Mouse (Mus musculus) MEL (cell line): ENCODE measurements around the gene Qrsl1.

ENCODE experiments used
- CTCF ChIP-seq, 3 experiments: IDR thresholded peaks in 2 of 3; conservative IDR thresholded peaks in 1 of 3; 2 replicates each; pipeline ENCODE4 v1.5.1; 2011 to 2012; ENCODE audit warnings: low read length in 3 of 3, low read depth in 2 of 3, mild to moderate bottlenecking in 2 of 3, improper control_type of control experiment in 1 of 3, inconsistent platforms in 1 of 3, mixed read lengths in 1 of 3, moderate library complexity in 1 of 3; ENCODE audit not compliant: control insufficient read depth in 1 of 3, insufficient read depth in 1 of 3, poor library complexity in 1 of 3, severe bottlenecking in 1 of 3
- ELF1 ChIP-seq: IDR thresholded peaks from 2 replicates; pipeline ENCODE4 v1.6.1; 2014; ENCODE audit warnings: low read depth, mild to moderate bottlenecking, inconsistent platforms, low read length, improper control_type of control experiment, moderate library complexity
- GABPA ChIP-seq: IDR thresholded peaks from 2 replicates; pipeline ENCODE4 v1.6.1; 2012; ENCODE audit warnings: low read depth, mild to moderate bottlenecking, inconsistent platforms, low read length, improper control_type of control experiment, moderate library complexity
- GATA1 ChIP-seq: IDR thresholded peaks from 2 replicates; pipeline ENCODE4 v1.6.1; 2011; ENCODE audit warnings: low read depth, low read length, improper control_type of control experiment
- MAFK ChIP-seq: IDR thresholded peaks from 2 replicates; pipeline ENCODE4 v1.6.1; 2011; ENCODE audit warnings: low read depth, mild to moderate bottlenecking, low read length, improper control_type of control experiment, borderline replicate concordance
- POLR2A ChIP-seq, 2 experiments: IDR thresholded peaks; 2 replicates each; pipeline ENCODE4 v1.6.1; 2011 to 2012; ENCODE audit warnings: low read length in 2 of 2, mild to moderate bottlenecking in 2 of 2, control low read depth in 1 of 2, improper control_type of control experiment in 1 of 2, low read depth in 1 of 2, moderate library complexity in 1 of 2; ENCODE audit not compliant: control insufficient read depth in 1 of 2, insufficient read depth in 1 of 2, poor library complexity in 1 of 2
- ZC3H11A ChIP-seq: IDR thresholded peaks from 2 replicates; pipeline ENCODE4 v1.6.1; 2012; ENCODE audit warnings: low read depth, mild to moderate bottlenecking, inconsistent platforms, low read length, improper control_type of control experiment
- ZMIZ1 ChIP-seq: IDR thresholded peaks from 2 replicates; pipeline ENCODE4 v1.6.1; 2012; ENCODE audit warnings: low read depth, mild to moderate bottlenecking, inconsistent platforms, low read length, improper control_type of control experiment, moderate library complexity

- no peak for TF ChIP-seq MAFK
- no peak for TF ChIP-seq ZC3H11A
- no peak for TF ChIP-seq CTCF (IDR thresholded peaks at IDR 0.05 in 2 of 3, conservative IDR thresholded peaks at IDR 0.05 in 1 of 3; ENCODE audit: control insufficient read depth in 1 of 3, insufficient read depth in 1 of 3, low read depth in 2 of 3, low read length in 3 of 3, poor library complexity in 1 of 3, severe bottlenecking in 1 of 3)
- no peak for TF ChIP-seq POLR2A (IDR thresholded peaks at IDR 0.05; ENCODE audit: control insufficient read depth in 1 of 2, insufficient read depth in 1 of 2, low read depth in 1 of 2, low read length in 2 of 2, poor library complexity in 1 of 2)
- TF ChIP-seq ELF1, result no peak
- TF ChIP-seq GABPA, result no peak
- TF ChIP-seq ZMIZ1, result no peak
- no peak for TF ChIP-seq GATA1
Observed at GRCm38 (mm10) chr10:43855916-43856315, 45.6 kb downstream of the Qrsl1 start.
